8 mouse cellular contexts compared by ENCODE assay signal in the genomic region with DNA sequence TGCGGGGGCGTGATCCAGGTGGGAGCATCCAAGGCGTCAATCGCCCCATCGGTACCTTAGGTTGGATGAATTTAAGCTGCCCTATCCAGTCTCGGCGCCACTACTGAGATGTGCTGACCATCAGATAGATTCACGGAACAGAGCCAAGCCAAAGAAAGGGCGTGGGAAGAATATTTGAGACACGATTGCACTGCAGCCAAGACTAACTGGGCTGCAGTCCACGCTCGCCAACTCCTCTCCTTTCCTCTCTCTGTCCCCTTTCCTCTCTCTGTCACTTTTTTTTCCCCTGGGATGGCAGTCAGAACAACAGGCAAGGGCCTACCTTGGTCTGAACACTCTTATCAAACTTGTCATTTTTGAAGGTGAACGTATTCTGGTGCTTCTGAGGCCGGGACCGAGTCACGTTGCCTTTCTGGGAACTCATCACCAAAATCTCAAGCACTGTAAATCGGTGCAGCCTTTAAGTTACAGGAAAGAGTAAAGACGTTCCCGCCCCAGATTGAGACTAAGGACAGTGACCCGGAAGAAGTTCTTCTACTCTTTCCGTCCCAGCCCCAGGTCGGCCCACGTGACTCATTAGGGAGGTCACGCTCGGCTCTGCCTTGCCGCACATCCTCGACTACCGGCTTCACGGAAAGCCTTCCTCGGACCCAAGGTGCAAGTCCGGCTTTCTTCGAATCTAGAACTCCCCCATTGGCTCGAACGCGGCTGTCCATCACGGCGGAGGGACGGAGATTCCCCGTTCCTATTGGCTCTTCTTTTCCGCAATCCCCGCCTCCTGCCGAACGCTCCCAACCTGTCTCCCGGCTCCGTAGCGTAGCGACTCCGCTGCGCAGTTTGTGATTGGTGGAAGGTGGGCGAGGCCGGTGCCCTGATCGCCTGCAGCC. TPM values are rescaled to one million over a fixed set of nuclear protein-coding genes. Genes with fewer than 3 reads are reported as not detected.
DNase-seq lines count a peak whose midpoint lies in the region; ATAC-seq lines count a peak whose summit lies in the region.

Gene 1110059E24Rik, minus strand, starts transcription at position 692 of the 887 bp plus-strand sequence.

- no peaks in the 10 kb centered on the region for H3K36me3 ChIP-seq in hindbrain, embryonic 15.5 days

- peaks cover 36% of the 10 kb centered on the region for H3K4me1 ChIP-seq in hindbrain, embryonic 15.5 days (replicated peaks)

- peak within 1 kb of the TSS; percentile 74 for H3K4me2 ChIP-seq in hindbrain, embryonic 15.5 days

- H3K9me3 ChIP-seq in hindbrain, embryonic 15.5 days = no peaks in the 10 kb centered on the region

- peak within 1 kb of the TSS; percentile 96 for H3K27ac ChIP-seq in hindbrain, embryonic 15.5 days (replicated peaks)

- peak; percentile 99 for ATAC-seq in hindbrain, embryonic 15.5 days (ENCODE audit: low FRiP score, low read depth)

- H3K9ac ChIP-seq in hindbrain, embryonic 15.5 days = peak within 1 kb of the TSS; percentile 95

- H3K27me3 ChIP-seq in hindbrain, embryonic 15.5 days = no peaks in the 10 kb centered on the region

- peak; percentile 93 for DNase-seq in T-cell, adult 2 months (ENCODE audit: low spot score)
- DNase-seq in cerebellum, postnatal 36 days = peak; percentile 96 to 97
- peak; percentile 96 for DNase-seq in frontal cortex, postnatal 36 days (ENCODE audit: low spot score in 2 of 2)
- DNase-seq in left cerebral cortex, adult 11 months (ENCODE audit: low spot score) = peak; percentile 94
- DNase-seq in lung, postnatal 4 days = peak; percentile 97 to 99
- peak; percentile 94 for DNase-seq in retina, postnatal 7 days (ENCODE audit: low read depth, low spot score)
- DNase-seq in urinary bladder, adult 2 months (ENCODE audit: low spot score) = peak; percentile 90

- peak within 1 kb of the TSS; percentile 72 for H3K4me3 ChIP-seq in hindbrain, embryonic 15.5 days

- WGBS in hindbrain, embryonic 15.5 days = 5% methylated on average over 52 of the region's 52 CpGs

RNA-seq across cellular contexts. Expression of gene 1110059E24Rik, which starts in this region (rescaled TPM):
- 54.5 and 56.0 TPM in 2 replicates for polyA plus RNA-seq in hindbrain, embryonic 15.5 days (2015; fragmentation: Nextera tagmentation; extraction: Ambion mirVana)
- polyA plus RNA-seq in urinary bladder, adult 2 months (2012; rRNA removed) = 38.7 and 42.5 TPM in 2 replicates

Comparison
In these comparisons a context has a peak if more than half of its experiments do, and no peak if none do; other contexts are left out.
1. Peak in every context shown above with its lines: DNase-seq, ATAC-seq, H3K4me3 ChIP-seq and H3K27ac ChIP-seq.